Mouse (Mus musculus) activated CD4-positive, CD25-positive, alpha-beta regulatory T cell, adult 9 weeks (primary cell): Measurements from ENCODE around the gene Alox5. TPM values are rescaled to one million over a fixed set of nuclear protein-coding genes. Genes with fewer than 3 reads are reported as not detected.

ENCODE experiments used
- polyA plus RNA-seq: library from polyadenylated mRNA; unstranded; fragments of 100-300 nt; shearing (Covaris generic); gene quantifications from one replicate; pipeline ENCODE4 v1.2.1, GENCODE M21; 2017

The Alox5 gene
- polyA plus RNA-seq, result not detected

DNA sequence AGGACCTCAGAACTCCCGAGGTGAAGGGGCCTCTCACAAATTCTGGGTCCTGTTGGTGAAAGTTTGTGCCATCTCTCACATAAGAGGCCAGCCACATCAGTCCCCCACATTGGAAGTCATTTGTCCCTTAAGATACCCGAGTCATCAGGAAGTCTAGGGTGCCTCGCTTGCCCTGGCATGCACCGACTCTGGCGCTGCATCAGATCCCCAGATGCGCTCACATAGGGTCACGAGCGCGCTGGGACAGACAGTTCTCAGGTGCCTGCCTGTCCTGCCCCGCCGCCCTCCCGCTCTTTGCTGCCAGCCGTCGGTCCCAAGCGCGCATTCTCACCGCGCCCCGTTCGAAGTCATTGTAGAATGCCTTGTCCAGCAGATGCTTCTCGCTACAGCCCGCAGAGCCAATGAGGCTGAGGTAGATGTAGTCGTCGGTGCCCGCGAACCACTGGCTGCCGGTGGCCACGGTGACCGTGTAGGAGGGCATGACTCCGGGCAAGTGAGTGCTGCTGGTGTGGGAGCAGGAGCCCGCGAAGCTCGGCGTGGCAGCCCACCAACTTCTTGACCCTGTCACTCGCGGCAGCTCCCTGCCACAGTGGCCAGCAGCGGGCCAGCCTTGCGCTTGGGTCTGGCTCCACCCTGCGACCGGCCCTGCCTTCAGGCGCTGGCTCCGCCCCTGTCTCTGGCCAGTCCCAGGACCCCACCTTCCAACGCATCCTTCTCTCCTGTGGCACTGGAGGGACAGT, at the start of gene Alox5:
Gene Alox5, minus strand, starts transcription at position 635 of the 740 bp plus-strand sequence.

DNA sequence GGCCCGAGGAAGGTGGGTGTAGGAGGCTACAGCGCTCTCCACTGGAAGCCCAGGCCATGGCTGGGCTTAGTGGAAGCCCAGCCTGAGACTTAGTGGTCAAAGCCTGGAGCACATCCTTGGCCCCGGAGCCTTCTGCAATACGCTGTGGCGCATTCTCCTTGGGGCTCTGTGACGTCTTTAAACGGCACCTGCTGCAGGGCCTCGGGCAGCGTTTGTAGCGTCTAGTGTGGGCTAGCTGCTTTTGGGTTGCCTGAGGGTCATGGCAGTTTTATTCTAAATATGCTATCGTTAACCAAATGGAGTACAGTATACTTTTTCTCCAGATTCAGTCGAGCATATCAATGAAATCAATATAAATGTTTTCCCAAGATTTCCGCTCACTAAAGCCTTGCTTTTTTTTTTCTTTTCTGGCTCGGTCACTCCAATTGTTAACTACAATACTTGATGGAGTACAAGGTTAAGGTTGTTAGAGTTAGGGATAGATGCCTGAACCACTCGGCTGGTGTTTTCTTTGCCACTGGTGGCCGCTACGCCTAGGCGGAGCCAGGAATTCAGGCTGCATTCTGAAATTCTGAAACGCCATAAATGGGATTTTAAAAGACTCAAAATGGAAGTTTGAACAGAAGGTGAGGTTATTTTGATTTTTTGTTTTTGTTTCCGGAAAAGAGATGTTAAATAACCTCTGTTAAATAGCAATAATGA, 45.5 kb upstream of the Alox5 start, which contains the start of gene Olfr212:
Gene Olfr212, plus strand, starts transcription at position 215 of the 702 bp plus-strand sequence.

DNA sequence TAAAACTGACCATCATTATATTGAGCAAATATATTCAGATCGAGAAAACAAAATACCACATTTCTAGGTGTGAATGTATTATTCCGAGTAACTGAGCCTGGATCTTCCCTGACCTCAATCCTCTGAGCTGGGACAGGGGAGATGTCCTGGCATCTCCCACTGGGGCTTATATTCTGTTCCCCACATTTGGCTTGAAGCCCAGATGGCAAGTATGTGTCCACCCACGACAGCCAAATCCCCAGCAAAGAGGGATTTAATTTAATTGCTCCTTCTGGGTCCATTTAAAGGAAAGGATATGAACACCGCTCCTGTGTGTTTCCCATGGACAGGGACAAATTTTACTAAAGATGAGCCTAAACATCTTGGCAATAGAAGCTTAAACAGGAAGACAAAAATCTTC, 27.8 kb upstream of the Alox5 start, which contains the start of gene Olfr211:
Gene Olfr211, plus strand, starts transcription at position 301 of the 400 bp plus-strand sequence.

Other genes starting within 250 kb of the Alox5 start
- gene Zfand4, start 197.0 kb downstream of the Alox5 start, polyA plus RNA-seq, result 1.3 TPM
- gene March8, start 123.2 kb downstream of the Alox5 start, polyA plus RNA-seq, result 0.20 TPM
- gene Olfr211, start 27.9 kb upstream of the Alox5 start, polyA plus RNA-seq, result not detected
- gene Olfr212, start 45.3 kb upstream of the Alox5 start, polyA plus RNA-seq, result not detected
- gene Olfr213, start 77.3 kb upstream of the Alox5 start, polyA plus RNA-seq, result not detected
- gene Gm5580, start 90.0 kb upstream of the Alox5 start, polyA plus RNA-seq, result 0.21 TPM
- gene Olfr214, start 93.1 kb upstream of the Alox5 start, polyA plus RNA-seq, result not detected
- gene Olfr215, start 123.0 kb upstream of the Alox5 start, polyA plus RNA-seq, result not detected
- gene Zfp422, start 167.8 kb upstream of the Alox5 start, polyA plus RNA-seq, result 38.0 TPM
- gene Depp1, start 189.4 kb upstream of the Alox5 start, polyA plus RNA-seq, result not detected
- 3.5 TPM for gene Rassf4, start 212.8 kb upstream of the Alox5 start, polyA plus RNA-seq